Mouse (Mus musculus) hindbrain, embryonic 13.5 days (tissue): ENCODE measurements around the gene Cfb. TPM values are rescaled to one million over a fixed set of nuclear protein-coding genes. Genes with fewer than 3 reads are reported as not detected.
A peak's percentile ranks its signal among the peaks of the same experiment; 100 is the strongest.
"Not testable (repeated sequence)": the region's sequence is repeated elsewhere in the genome, so short reads cannot be mapped to it uniquely, and the experiment has no call there.

ENCODE experiments used
- ATAC-seq: fragments of 200-750 bp; cut with Nextera tagmentation; 2 replicates; pipeline ENCODE4 v1.8.0; 2017; ENCODE audit warnings: moderate TSS enrichment; ENCODE audit not compliant: low FRiP score
- H3K27ac ChIP-seq: fragments of 300-500 bp; sonication (generic); 2 replicates; pipeline ENCODE4 v1.5.1; 2015; ENCODE audit warnings: inconsistent platforms, mild to moderate bottlenecking, moderate library complexity
- H3K27me3 ChIP-seq: fragments of 300-500 bp; sonication (generic); 2 replicates; pipeline ENCODE4 v1.6.1; 2015; ENCODE audit warnings: mild to moderate bottlenecking, inconsistent platforms
- H3K36me3 ChIP-seq: fragments of 300-500 bp; sonication (generic); 2 replicates; pipeline ENCODE4 v1.6.1; 2015; ENCODE audit warnings: mild to moderate bottlenecking, inconsistent platforms
- H3K4me1 ChIP-seq: fragments of 300-500 bp; sonication (generic); replicated peaks from 2 replicates; pipeline ENCODE4 v1.6.1; 2015; ENCODE audit warnings: inconsistent platforms
- H3K4me2 ChIP-seq: fragments of 300-500 bp; sonication (generic); 2 replicates; pipeline ENCODE4 v1.6.1; 2015; ENCODE audit warnings: inconsistent platforms, mild to moderate bottlenecking, moderate library complexity
- H3K4me3 ChIP-seq: fragments of 300-500 bp; sonication (generic); 2 replicates; pipeline ENCODE4 v1.5.1; 2015; ENCODE audit warnings: mild to moderate bottlenecking, inconsistent platforms
- H3K9ac ChIP-seq: fragments of 300-500 bp; sonication (generic); 2 replicates; pipeline ENCODE4 v1.6.1; 2015; ENCODE audit warnings: mild to moderate bottlenecking, inconsistent platforms
- H3K9me3 ChIP-seq: fragments of 300-500 bp; sonication (generic); 2 replicates; pipeline ENCODE4 v1.6.1; 2016; ENCODE audit warnings: inconsistent platforms
- WGBS: fragments of 180-500 bp; shearing (Covaris S2); methylation state at CpG from one replicate; pipeline ENCODE4 v1.1.7; 2015; 5-methylcytosine and 5-hydroxymethylcytosine counted together
- polyA plus RNA-seq: library from polyadenylated mRNA; unstranded; fragments of >200 nt; fragmentation: Nextera tagmentation; extraction: Ambion mirVana; gene quantifications from 2 replicates; pipeline ENCODE4 v1.2.1, GENCODE M21; 2015

The Cfb gene
- polyA plus RNA-seq, 1 experiment from 2014 or later = 1.9 TPM

DNA sequence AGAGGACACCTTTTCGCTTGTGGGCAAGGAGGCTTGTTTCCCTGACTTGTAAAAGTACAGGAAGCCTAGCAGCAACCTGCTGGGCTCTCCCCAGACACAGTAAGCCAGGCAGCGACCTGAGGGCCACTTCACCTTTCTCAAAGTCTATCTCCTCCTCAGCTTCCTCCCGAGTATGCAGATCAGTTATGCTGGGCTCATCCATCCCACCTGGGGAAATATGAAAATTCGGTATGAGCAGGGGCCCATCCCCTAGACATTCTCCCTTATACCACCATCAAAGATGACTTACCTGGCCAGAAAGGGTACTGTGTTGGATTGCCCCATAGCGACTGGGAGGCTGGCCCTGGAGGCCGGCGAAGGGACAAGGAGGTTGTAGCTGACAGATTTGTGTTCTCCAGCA lies 14.7 kb downstream of the Cfb start:
- peaks cover 61% of the 10 kb centered on the region for H3K36me3 ChIP-seq
- WGBS = 94% methylated on average over 7 of the region's 7 CpGs
- no peaks in the 10 kb centered on the region for H3K27me3 ChIP-seq

DNA sequence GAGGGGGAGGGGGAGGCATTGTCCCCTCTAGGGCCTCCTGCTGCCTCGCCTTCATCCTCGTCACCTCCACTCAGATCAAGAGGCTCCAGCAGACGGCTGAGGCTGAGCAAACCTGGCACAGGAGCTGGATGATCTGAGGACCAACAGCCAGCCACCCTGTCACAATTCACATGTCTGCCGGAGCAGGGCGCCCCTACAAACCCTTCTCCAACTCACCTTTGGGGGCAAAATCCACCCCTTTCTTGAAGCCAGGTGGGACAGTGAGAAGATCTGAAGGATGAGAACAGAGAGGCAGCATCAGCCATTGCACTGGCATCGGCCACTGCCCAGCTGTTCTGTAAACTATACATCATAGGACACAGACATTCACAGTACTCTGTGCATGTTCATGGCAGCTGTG lies 15.1 kb downstream of the Cfb start:
- peaks cover 61% of the 10 kb centered on the region for H3K36me3 ChIP-seq
- no peak overlapping the region for H3K27ac ChIP-seq
- WGBS = 92% methylated on average over 6 of the region's 6 CpGs
- peaks cover 28% of the 10 kb centered on the region for H3K4me1 ChIP-seq
- H3K9ac ChIP-seq = no peak overlapping the region
- ATAC-seq = no peak
- no peaks in the 10 kb centered on the region for H3K9me3 ChIP-seq
- no peaks in the 10 kb centered on the region for H3K27me3 ChIP-seq
- no peak overlapping the region for H3K4me2 ChIP-seq
- no peak overlapping the region for H3K4me3 ChIP-seq

More for the DNA sequence above, 14.7 kb downstream of the Cfb start:
- H3K4me1 ChIP-seq = peaks cover 31% of the 10 kb centered on the region
- H3K4me2 ChIP-seq = no peak overlapping the region
- H3K4me3 ChIP-seq = no peak overlapping the region
- no peak overlapping the region for H3K9ac ChIP-seq
- H3K27ac ChIP-seq = no peak overlapping the region
- ATAC-seq = no peak
- no peaks in the 10 kb centered on the region for H3K9me3 ChIP-seq

- 94% methylated on average over 13 of the region's 13 CpGs for WGBS
- H3K27me3 ChIP-seq = no peaks in the 10 kb centered on the region
- H3K27ac ChIP-seq = no peak overlapping the region
- no peak overlapping the region for H3K9ac ChIP-seq
- no peak overlapping the region for H3K4me3 ChIP-seq
- H3K4me2 ChIP-seq = no peak overlapping the region
- H3K4me1 ChIP-seq = peaks cover 12% of the 10 kb centered on the region
- H3K36me3 ChIP-seq = peaks cover 84% of the 10 kb centered on the region
- no peak for ATAC-seq
- H3K9me3 ChIP-seq = no peaks in the 10 kb centered on the region
Observed at GRCm38 (mm10) chr17:34844884-34845283, 17.4 kb downstream of the Cfb start.

GRCm38 (mm10) chr17:34840736-34841307 lies 21.5 kb downstream of the Cfb start:
- no peak overlapping the region for H3K4me2 ChIP-seq
- H3K9ac ChIP-seq = no peak overlapping the region
- ATAC-seq = no peak
- H3K27ac ChIP-seq = no peak overlapping the region
- peaks cover 25% of the 10 kb centered on the region for H3K4me1 ChIP-seq
- H3K4me3 ChIP-seq = no peak overlapping the region
- WGBS = 88% methylated on average over 6 of the region's 6 CpGs
- no peaks in the 10 kb centered on the region for H3K9me3 ChIP-seq
- peaks cover 74% of the 10 kb centered on the region for H3K36me3 ChIP-seq
- no peaks in the 10 kb centered on the region for H3K27me3 ChIP-seq

- no peaks in the 10 kb centered on the region for H3K27me3 ChIP-seq
- H3K4me2 ChIP-seq = no peak overlapping the region
- peak overlapping the region; percentile 4; the same call in 1 of the 2 replicates for H3K9ac ChIP-seq
- no peak overlapping the region for H3K4me3 ChIP-seq
- H3K4me1 ChIP-seq = peaks cover 35% of the 10 kb centered on the region
- peaks cover 56% of the 10 kb centered on the region for H3K36me3 ChIP-seq
- no peak for ATAC-seq
- H3K9me3 ChIP-seq = no peaks in the 10 kb centered on the region
- 94% methylated on average over 7 of the region's 7 CpGs for WGBS
- no peak overlapping the region for H3K27ac ChIP-seq
Observed at GRCm38 (mm10) chr17:34838785-34839184, 23.5 kb downstream of the Cfb start.

GRCm38 (mm10) chr17:34837464-34838324 lies 24.6 kb downstream of the Cfb start:
- ATAC-seq = peak; percentile 37
- WGBS = 42% methylated on average over 43 of the region's 43 CpGs

GRCm38 (mm10) chr17:34836856-34837221 lies 25.5 kb downstream of the Cfb start, which contains the start of the genes Stk19 and Dxo:
Stk19 (minus strand) TSS chr17:34836945.
Dxo (plus strand) TSS chr17:34837019.
- WGBS = under 1% methylated on average over 40 of the region's 40 CpGs
- peak; percentile 90 for ATAC-seq
- Histone ChIP-seq H3K4me3 (peak within 1 kb of the TSS; percentile 68), H3K4me1 (peaks cover 35% of the 10 kb centered on the region), H3K9me3 (no peaks in the 10 kb centered on the region), H3K27ac (peak within 1 kb of the TSS; percentile 87), H3K27me3 (no peaks in the 10 kb centered on the region), H3K36me3 (peaks cover 54% of the 10 kb centered on the region), H3K4me2 (peak within 1 kb of the TSS; percentile 99), H3K9ac (peak within 1 kb of the TSS; percentile 86)

More at GRCm38 (mm10) chr17:34837464-34838324, 24.6 kb downstream of the Cfb start:
- Histone ChIP-seq H3K9ac (peak overlapping the region; percentile 86), H3K4me3 (peak overlapping the region; percentile 68), H3K9me3 (no peaks in the 10 kb centered on the region), H3K4me2 (peak overlapping the region; percentile 93), H3K4me1 (peaks cover 35% of the 10 kb centered on the region), H3K36me3 (peaks cover 55% of the 10 kb centered on the region), H3K27ac (peak overlapping the region; percentile 87), H3K27me3 (no peaks in the 10 kb centered on the region)

DNA sequence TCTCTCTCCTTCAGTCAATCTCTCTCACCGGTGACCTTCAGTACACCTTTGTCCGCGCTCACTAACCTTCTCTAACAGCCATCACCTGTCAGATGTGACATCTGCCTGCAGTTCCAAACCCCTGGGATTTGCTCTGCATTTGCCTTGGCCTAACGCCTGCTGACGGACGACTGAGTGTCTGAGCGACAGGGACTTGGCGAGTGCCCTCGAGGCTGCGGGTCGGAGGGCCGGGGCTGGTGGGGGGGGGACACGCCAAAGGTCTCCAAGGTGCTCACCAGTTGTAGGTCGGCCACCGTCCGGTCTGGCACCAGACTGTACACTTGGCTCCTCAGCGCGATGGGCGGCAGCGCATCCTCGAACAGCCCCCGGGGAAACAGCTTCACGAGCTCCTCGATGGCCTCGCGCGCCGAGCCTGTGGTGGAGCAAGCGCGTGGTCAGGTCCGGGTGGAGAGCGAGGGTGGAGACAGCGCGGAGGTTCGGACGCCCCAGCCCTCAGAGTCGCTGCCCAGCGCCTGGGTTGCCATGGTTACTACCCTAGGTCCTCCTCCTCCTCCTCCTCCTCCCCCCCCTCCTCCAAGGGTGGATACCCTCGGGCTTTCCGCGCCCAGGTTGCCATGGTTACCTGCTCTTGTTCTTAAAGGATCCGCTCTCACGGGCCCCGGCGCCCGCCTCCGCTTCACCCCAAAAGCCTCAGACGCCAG lies 26.0 kb downstream of the Cfb start:
- no peaks in the 10 kb centered on the region for H3K9me3 ChIP-seq
- H3K36me3 ChIP-seq = peaks cover 52% of the 10 kb centered on the region
- peak overlapping the region; percentile 99 for H3K4me2 ChIP-seq
- ATAC-seq = peak; percentile 86
- WGBS = 3% methylated on average over 48 of the region's 48 CpGs
- no peaks in the 10 kb centered on the region for H3K27me3 ChIP-seq
- peak overlapping the region; percentile 87 for H3K27ac ChIP-seq
- peak overlapping the region; percentile 68 for H3K4me3 ChIP-seq
- peak overlapping the region; percentile 86 for H3K9ac ChIP-seq
- H3K4me1 ChIP-seq = peaks cover 35% of the 10 kb centered on the region

GRCm38 (mm10) chr17:34830776-34831175 lies 31.5 kb downstream of the Cfb start:
- 100% methylated on average over 1 of the region's 1 CpGs for WGBS
- not testable (repeated sequence) for H3K9ac ChIP-seq, H3K4me2 ChIP-seq, H3K27me3 ChIP-seq, H3K27ac ChIP-seq, H3K4me3 ChIP-seq, ATAC-seq, H3K4me1 ChIP-seq, H3K9me3 ChIP-seq
- H3K36me3 ChIP-seq = peaks cover 74% of the 10 kb centered on the region

- no peak for ATAC-seq
Observed at GRCm38 (mm10) chr17:34814818-34815370, 47.4 kb downstream of the Cfb start.

GRCm38 (mm10) chr17:34813747-34814146 lies 48.6 kb downstream of the Cfb start:
- H3K27me3 ChIP-seq, H3K4me2 ChIP-seq, H3K4me1 ChIP-seq, ATAC-seq, H3K9me3 ChIP-seq, H3K4me3 ChIP-seq, H3K27ac ChIP-seq, H3K9ac ChIP-seq, H3K36me3 ChIP-seq: not testable (repeated sequence)
- 55% methylated on average over 12 of the region's 12 CpGs for WGBS

More at GRCm38 (mm10) chr17:34814818-34815370, 47.4 kb downstream of the Cfb start:
- no peaks in the 10 kb centered on the region for H3K36me3 ChIP-seq
- no peak overlapping the region for H3K27ac ChIP-seq
- H3K4me2 ChIP-seq = no peak overlapping the region
- H3K27me3 ChIP-seq = no peaks in the 10 kb centered on the region
- H3K4me3 ChIP-seq = no peak overlapping the region
- no peaks in the 10 kb centered on the region for H3K4me1 ChIP-seq
- no peaks in the 10 kb centered on the region for H3K9me3 ChIP-seq
- WGBS = 80% methylated on average over 7 of the region's 7 CpGs
- H3K9ac ChIP-seq = no peak overlapping the region

GRCm38 (mm10) chr17:34811275-34811674 lies 51.0 kb downstream of the Cfb start:
- no peak for ATAC-seq
- Histone ChIP-seq H3K4me1 (no peaks in the 10 kb centered on the region), H3K27me3 (no peaks in the 10 kb centered on the region), H3K4me2 (no peak overlapping the region), H3K4me3 (no peak overlapping the region), H3K9ac (peak overlapping the region; percentile 13; the same call in 1 of the 2 replicates), H3K27ac (no peak overlapping the region), H3K36me3 (no peaks in the 10 kb centered on the region), H3K9me3 (no peaks in the 10 kb centered on the region)
- WGBS = 78% methylated on average over 15 of the region's 15 CpGs
